Mouse (Mus musculus): ENCODE results near the gene Necap2. TPM values are rescaled to one million over a fixed set of nuclear protein-coding genes. Genes with fewer than 3 reads are reported as not detected.

Gene Necap2
- polyA plus RNA-seq, 1 experiment: 27.7 TPM

DNA sequence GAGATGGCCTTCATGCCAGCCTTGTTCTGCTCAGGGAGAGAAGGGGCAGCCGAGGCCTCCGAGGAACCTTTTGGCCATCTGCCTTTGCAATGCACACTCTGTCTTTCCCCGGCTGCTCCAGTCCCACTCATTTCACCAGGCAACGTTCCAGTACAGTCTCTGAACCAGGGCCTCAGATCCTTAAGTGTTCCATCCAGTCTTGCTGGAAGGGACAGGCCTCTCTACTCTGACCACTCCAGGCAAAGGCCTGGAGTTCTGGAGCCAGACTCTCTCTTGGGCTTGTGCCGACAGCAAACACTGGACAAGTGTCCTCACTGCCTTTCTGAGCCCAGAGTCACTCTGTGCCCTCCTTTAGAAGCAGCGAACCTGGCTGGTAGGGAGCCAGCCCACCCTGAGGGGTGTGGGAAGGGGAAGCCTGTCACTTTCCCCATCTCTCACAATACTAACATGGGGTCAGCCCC lies 36.4 kb upstream of the Necap2 start:
- Histone ChIP-seq H3K4me1 (ENCODE audit: control insufficient read depth, insufficient read depth, low read length) (peaks cover 21% of the 10 kb centered on the region), H3K36me3 (ENCODE audit: control insufficient read depth, insufficient read depth, low read length, poor library complexity, severe bottlenecking) (peaks cover 7% of the 10 kb centered on the region), H3K27ac (ENCODE audit: insufficient read depth, low read length) (peak overlapping the region; percentile 22), H3K27me3 (ENCODE audit: control insufficient read depth, insufficient read depth, low read length, poor library complexity, severe bottlenecking) (no peaks in the 10 kb centered on the region), H3K9me3 (replicated peaks; ENCODE audit: control insufficient read depth, insufficient read depth, low read length, poor library complexity, severe bottlenecking) (peaks cover 4% of the 10 kb centered on the region; the same call in 1 of the 2 replicates), H3K9ac (ENCODE audit: low read depth, poor library complexity, severe bottlenecking) (no peak overlapping the region), H3K4me3 (ENCODE audit: low read depth, low read length) (no peak overlapping the region; the same call in 1 of the 2 replicates)
- TF ChIP-seq EP300 (IDR thresholded peaks at IDR 0.05; ENCODE audit: insufficient read depth, low read depth, low read length): no peak
- TF ChIP-seq POLR2A (IDR thresholded peaks at IDR 0.05; ENCODE audit: insufficient read depth, low read length): no peak

DNA sequence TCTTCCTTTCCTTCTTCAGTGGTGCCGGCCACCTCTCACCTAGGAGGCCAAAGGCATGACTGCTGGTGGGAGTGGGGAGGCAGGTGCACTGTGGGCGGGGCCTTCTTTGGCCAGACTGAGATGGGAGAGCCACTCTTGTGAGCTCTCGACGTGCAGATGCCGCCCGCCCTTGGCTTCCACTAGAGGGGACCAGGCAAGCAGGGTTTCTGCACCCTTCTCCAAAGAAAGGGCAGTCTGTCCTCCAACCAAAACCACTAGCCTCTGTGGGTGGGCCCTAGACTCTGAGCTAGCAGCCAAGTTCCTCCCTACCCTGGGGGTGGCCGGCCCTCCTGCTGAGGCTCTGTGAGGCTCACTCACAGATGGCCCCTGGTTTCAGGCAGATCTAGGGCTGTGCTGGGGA lies 35.7 kb upstream of the Necap2 start:
- no peak for TF ChIP-seq POLR2A (IDR thresholded peaks at IDR 0.05; ENCODE audit: insufficient read depth, low read length)
- TF ChIP-seq EP300 (IDR thresholded peaks at IDR 0.05; ENCODE audit: insufficient read depth, low read depth, low read length): 0 out of 2 replicates have a peak, but pooled peaks have one; percentile 56
- no peak overlapping the region for H3K9ac ChIP-seq (ENCODE audit: low read depth, poor library complexity, severe bottlenecking)
- H3K4me1 ChIP-seq (ENCODE audit: control insufficient read depth, insufficient read depth, low read length): peaks cover 18% of the 10 kb centered on the region
- H3K9me3 ChIP-seq (replicated peaks; ENCODE audit: control insufficient read depth, insufficient read depth, low read length, poor library complexity, severe bottlenecking): peaks cover 4% of the 10 kb centered on the region; the same call in 1 of the 2 replicates
- no peak overlapping the region for H3K27ac ChIP-seq (ENCODE audit: insufficient read depth, low read length)
- H3K4me3 ChIP-seq (ENCODE audit: low read depth, low read length): no peak overlapping the region
- H3K27me3 ChIP-seq (ENCODE audit: control insufficient read depth, insufficient read depth, low read length, poor library complexity, severe bottlenecking): no peaks in the 10 kb centered on the region
- H3K36me3 ChIP-seq (ENCODE audit: control insufficient read depth, insufficient read depth, low read length, poor library complexity, severe bottlenecking): peaks cover 7% of the 10 kb centered on the region

DNA sequence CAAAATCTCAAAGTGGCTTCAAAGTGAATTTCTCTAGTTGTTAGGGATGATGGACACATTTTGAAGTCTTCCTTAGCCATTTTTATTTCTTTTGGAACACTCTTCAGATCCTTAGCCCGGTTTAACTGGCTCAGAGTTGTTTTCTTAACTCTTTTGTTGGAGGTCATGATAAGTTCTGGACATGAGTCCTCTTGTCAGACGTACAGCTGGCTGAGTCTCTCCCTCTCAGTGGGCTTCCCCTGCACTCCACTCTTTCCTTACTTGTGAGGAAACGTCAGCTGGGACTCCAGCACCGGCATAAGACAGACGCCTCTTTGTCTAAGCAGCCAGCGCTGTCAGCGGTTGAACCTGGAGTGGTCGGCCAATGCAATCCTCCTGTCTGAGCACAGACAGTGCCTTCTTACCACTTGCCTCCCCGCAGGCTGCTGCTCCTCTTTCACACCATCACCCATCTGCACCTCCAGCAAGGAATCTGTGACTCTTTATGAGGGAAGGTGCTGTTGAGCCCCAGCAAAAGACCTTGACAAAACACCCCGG lies 30.1 kb upstream of the Necap2 start:
- no peaks in the 10 kb centered on the region for H3K4me1 ChIP-seq (ENCODE audit: control insufficient read depth, insufficient read depth, low read length)
- H3K36me3 ChIP-seq (ENCODE audit: control insufficient read depth, insufficient read depth, low read length, poor library complexity, severe bottlenecking): no peaks in the 10 kb centered on the region
- TF ChIP-seq POLR2A (IDR thresholded peaks at IDR 0.05; ENCODE audit: insufficient read depth, low read length): no peak
- no peak for TF ChIP-seq CTCF (IDR thresholded peaks at IDR 0.05; ENCODE audit: low read depth, low read length)
- no peak for TF ChIP-seq EP300 (IDR thresholded peaks at IDR 0.05; ENCODE audit: insufficient read depth, low read depth, low read length)
- no peak overlapping the region for H3K4me3 ChIP-seq (ENCODE audit: low read depth, low read length)
- H3K9ac ChIP-seq (ENCODE audit: low read depth, poor library complexity, severe bottlenecking): no peak overlapping the region
- no peak overlapping the region for H3K27ac ChIP-seq (ENCODE audit: insufficient read depth, low read length)
- H3K9me3 ChIP-seq (replicated peaks; ENCODE audit: control insufficient read depth, insufficient read depth, low read length, poor library complexity, severe bottlenecking): peaks cover 4% of the 10 kb centered on the region; the same call in 1 of the 2 replicates
- H3K27me3 ChIP-seq (ENCODE audit: control insufficient read depth, insufficient read depth, low read length, poor library complexity, severe bottlenecking): no peaks in the 10 kb centered on the region

DNA sequence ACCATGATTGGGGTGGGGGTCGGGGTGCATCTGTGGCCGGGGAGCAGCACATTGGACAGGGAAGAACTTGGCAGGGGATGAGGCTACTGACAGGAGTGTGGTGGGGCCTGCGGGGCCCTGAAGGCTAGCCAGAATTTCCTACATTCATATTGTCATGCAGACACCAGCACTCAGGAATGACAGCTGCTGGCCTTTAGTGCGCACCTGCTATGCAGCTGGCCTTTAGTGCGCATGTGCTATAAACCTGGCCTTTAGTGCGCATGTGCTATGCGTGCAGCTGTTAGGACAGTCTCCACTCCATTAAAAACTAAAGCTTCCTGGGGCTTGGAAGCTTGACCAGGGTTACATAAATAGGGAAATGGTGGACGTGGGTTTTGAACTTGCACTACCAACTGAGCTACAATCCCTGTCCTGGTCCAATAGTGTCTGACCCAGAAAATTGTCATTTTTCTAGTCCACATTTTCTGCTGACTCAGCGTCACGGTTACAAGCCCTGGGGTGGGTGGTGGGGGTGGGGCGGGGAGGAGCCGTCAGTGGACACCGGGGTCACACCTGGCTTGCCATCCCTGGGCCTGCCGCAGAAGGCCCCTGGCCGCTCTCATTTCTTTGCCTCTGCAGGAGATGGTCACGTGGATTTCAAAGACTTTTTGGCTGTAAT lies 28.5 kb upstream of the Necap2 start:
- H3K4me3 ChIP-seq (ENCODE audit: low read depth, low read length): no peak overlapping the region
- H3K9ac ChIP-seq (ENCODE audit: low read depth, poor library complexity, severe bottlenecking): no peak overlapping the region
- peaks cover 4% of the 10 kb centered on the region; the same call in 1 of the 2 replicates for H3K9me3 ChIP-seq (replicated peaks; ENCODE audit: control insufficient read depth, insufficient read depth, low read length, poor library complexity, severe bottlenecking)
- TF ChIP-seq CTCF (IDR thresholded peaks at IDR 0.05; ENCODE audit: low read depth, low read length) (no peak), POLR2A (IDR thresholded peaks at IDR 0.05; ENCODE audit: insufficient read depth, low read length) (no peak), EP300 (IDR thresholded peaks at IDR 0.05; ENCODE audit: insufficient read depth, low read depth, low read length) (no peak)
- H3K36me3 ChIP-seq (ENCODE audit: control insufficient read depth, insufficient read depth, low read length, poor library complexity, severe bottlenecking): no peaks in the 10 kb centered on the region
- no peaks in the 10 kb centered on the region for H3K27me3 ChIP-seq (ENCODE audit: control insufficient read depth, insufficient read depth, low read length, poor library complexity, severe bottlenecking)
- no peaks in the 10 kb centered on the region for H3K4me1 ChIP-seq (ENCODE audit: control insufficient read depth, insufficient read depth, low read length)
- H3K27ac ChIP-seq (ENCODE audit: insufficient read depth, low read length): no peak overlapping the region

DNA sequence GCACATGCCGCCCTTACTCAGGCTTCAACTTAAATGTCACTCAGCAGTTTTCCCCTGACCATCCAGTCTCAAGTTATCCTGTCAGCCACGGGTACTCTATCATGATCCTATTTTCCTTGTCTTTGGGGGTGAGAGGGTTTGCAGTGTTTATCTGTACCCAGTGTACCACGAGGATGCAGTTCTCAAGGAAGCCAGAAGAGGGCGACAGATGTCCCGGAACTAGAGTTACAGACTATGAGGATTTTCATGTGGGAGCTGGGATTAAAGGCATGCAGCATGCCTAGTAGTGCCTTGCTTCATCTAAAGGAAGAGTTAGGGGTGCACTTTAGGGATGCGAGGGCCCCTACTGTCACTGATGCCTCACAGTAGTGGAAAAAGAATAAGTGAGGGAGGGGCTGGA lies 23.7 kb upstream of the Necap2 start:
- Histone ChIP-seq H3K4me3 (ENCODE audit: low read depth, low read length) (no peak overlapping the region), H3K27ac (ENCODE audit: insufficient read depth, low read length) (no peak overlapping the region), H3K27me3 (ENCODE audit: control insufficient read depth, insufficient read depth, low read length, poor library complexity, severe bottlenecking) (no peaks in the 10 kb centered on the region), H3K36me3 (ENCODE audit: control insufficient read depth, insufficient read depth, low read length, poor library complexity, severe bottlenecking) (no peaks in the 10 kb centered on the region), H3K9me3 (replicated peaks; ENCODE audit: control insufficient read depth, insufficient read depth, low read length, poor library complexity, severe bottlenecking) (no peaks in the 10 kb centered on the region), H3K9ac (ENCODE audit: low read depth, poor library complexity, severe bottlenecking) (no peak overlapping the region), H3K4me1 (ENCODE audit: control insufficient read depth, insufficient read depth, low read length) (peaks cover 2% of the 10 kb centered on the region)
- no peak for TF ChIP-seq POLR2A (IDR thresholded peaks at IDR 0.05; ENCODE audit: insufficient read depth, low read length)
- peak; percentile 48 for TF ChIP-seq CTCF (IDR thresholded peaks at IDR 0.05; ENCODE audit: low read depth, low read length)
- TF ChIP-seq EP300 (IDR thresholded peaks at IDR 0.05; ENCODE audit: insufficient read depth, low read depth, low read length): no peak

DNA sequence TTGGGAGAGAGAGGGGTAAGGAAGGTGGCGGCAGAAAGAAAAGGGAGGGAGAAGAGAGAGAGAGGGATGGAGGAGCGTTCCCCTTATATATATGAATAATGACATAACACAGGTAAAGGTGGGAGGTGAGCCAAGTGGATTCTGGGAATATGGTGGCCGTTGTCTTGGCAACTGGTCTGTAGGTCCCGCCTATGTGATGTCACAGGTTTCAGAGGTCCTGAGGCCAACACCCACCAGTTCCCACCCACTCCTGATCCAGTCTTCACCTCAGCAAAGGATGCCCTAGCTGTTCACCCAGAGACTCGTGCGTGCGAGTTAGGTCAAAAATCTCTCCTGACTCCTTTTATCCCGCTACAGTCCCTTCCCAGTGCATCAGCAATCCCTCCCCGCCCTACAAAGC lies 23.1 kb upstream of the Necap2 start:
- Histone ChIP-seq H3K9me3 (replicated peaks; ENCODE audit: control insufficient read depth, insufficient read depth, low read length, poor library complexity, severe bottlenecking) (no peaks in the 10 kb centered on the region), H3K36me3 (ENCODE audit: control insufficient read depth, insufficient read depth, low read length, poor library complexity, severe bottlenecking) (no peaks in the 10 kb centered on the region), H3K27ac (ENCODE audit: insufficient read depth, low read length) (no peak overlapping the region), H3K4me3 (ENCODE audit: low read depth, low read length) (peak overlapping the region; percentile 22; the same call in 1 of the 2 replicates), H3K9ac (ENCODE audit: low read depth, poor library complexity, severe bottlenecking) (no peak overlapping the region), H3K4me1 (ENCODE audit: control insufficient read depth, insufficient read depth, low read length) (peaks cover 2% of the 10 kb centered on the region), H3K27me3 (ENCODE audit: control insufficient read depth, insufficient read depth, low read length, poor library complexity, severe bottlenecking) (no peaks in the 10 kb centered on the region)
- TF ChIP-seq POLR2A (IDR thresholded peaks at IDR 0.05; ENCODE audit: insufficient read depth, low read length) (no peak), EP300 (IDR thresholded peaks at IDR 0.05; ENCODE audit: insufficient read depth, low read depth, low read length) (no peak), CTCF (IDR thresholded peaks at IDR 0.05; ENCODE audit: low read depth, low read length) (no peak)

Measured in ES-Bruce4 (cell line).